Mouse (Mus musculus): ENCODE data around the gene Gkap1. TPM values are rescaled to one million over a fixed set of nuclear protein-coding genes. Genes with fewer than 3 reads are reported as not detected.

Gene Gkap1
- polyA plus RNA-seq, 1 experiment from 2014 or later: 32.1 TPM

- peak overlapping the region in 1 of 2 experiments; percentile 99; a peak in 1 of 4 replicates for H3K4me3 ChIP-seq (ENCODE audit: control insufficient read depth in 1 of 2, insufficient read depth in 1 of 2, low read depth in 1 of 2, low read length in 2 of 2)
- H3K4me1 ChIP-seq (ENCODE audit: control insufficient read depth in 2 of 2, insufficient read depth in 2 of 2, low read length in 2 of 2): peaks cover 5 to 32% of the 10 kb centered on the region in 2 experiments
- H3K4me2 ChIP-seq (ENCODE audit: low read length): peak overlapping the region; percentile 85
- ATAC-seq (ENCODE audit: insufficient number of reproducible peaks, insufficient read depth, low FRiP score, low read depth): no peak
- H3K27me3 ChIP-seq (ENCODE audit: control insufficient read depth, insufficient read depth, low read length): no peaks in the 10 kb centered on the region
- WGBS: 49% methylated on average over 8 of the region's 8 CpGs
- no peaks in the 10 kb centered on the region for H3K9me3 ChIP-seq (ENCODE audit: control insufficient read depth, low read length)
- peak overlapping the region; percentile 98; the same call in 1 of the 2 replicates for H3K9ac ChIP-seq (ENCODE audit: low read length)
- H3K27ac ChIP-seq (replicated peaks in 1 of 2; ENCODE audit: control insufficient read depth in 1 of 2, insufficient read depth in 1 of 2, low read depth in 2 of 2, low read length in 2 of 2): no peak overlapping the region
- H3K36me3 ChIP-seq (ENCODE audit: control insufficient read depth, insufficient read depth, low read length): no peaks in the 10 kb centered on the region
These were observed 61.7 kb downstream of the Gkap1 start for GRCm38 (mm10) chr13:58213801-58214200.

- no peak overlapping the region for H3K27ac ChIP-seq (replicated peaks in 1 of 2; ENCODE audit: control insufficient read depth in 1 of 2, insufficient read depth in 1 of 2, low read depth in 2 of 2, low read length in 2 of 2)
- H3K27me3 ChIP-seq (ENCODE audit: control insufficient read depth, insufficient read depth, low read length): no peaks in the 10 kb centered on the region
- H3K4me2 ChIP-seq (ENCODE audit: low read length): no peak overlapping the region
- no peak overlapping the region for H3K9ac ChIP-seq (ENCODE audit: low read length)
- peaks cover 5 to 32% of the 10 kb centered on the region in 2 experiments for H3K4me1 ChIP-seq (ENCODE audit: control insufficient read depth in 2 of 2, insufficient read depth in 2 of 2, low read length in 2 of 2)
- H3K36me3 ChIP-seq (ENCODE audit: control insufficient read depth, insufficient read depth, low read length): no peaks in the 10 kb centered on the region
- WGBS: 55% methylated on average over 2 of the region's 2 CpGs
- H3K4me3 ChIP-seq (ENCODE audit: control insufficient read depth in 1 of 2, insufficient read depth in 1 of 2, low read depth in 1 of 2, low read length in 2 of 2): no peak overlapping the region
- no peaks in the 10 kb centered on the region for H3K9me3 ChIP-seq (ENCODE audit: control insufficient read depth, low read length)
- no peak for ATAC-seq (ENCODE audit: insufficient number of reproducible peaks, insufficient read depth, low FRiP score, low read depth)
These were observed 63.0 kb downstream of the Gkap1 start for GRCm38 (mm10) chr13:58212530-58212929.

GRCm38 (mm10) chr13:58210441-58210840, 65.1 kb downstream of the Gkap1 start:
- H3K9ac ChIP-seq (ENCODE audit: low read length): no peak overlapping the region
- H3K27ac ChIP-seq (replicated peaks in 1 of 2; ENCODE audit: control insufficient read depth in 1 of 2, insufficient read depth in 1 of 2, low read depth in 2 of 2, low read length in 2 of 2): no peak overlapping the region
- no peak for ATAC-seq (ENCODE audit: insufficient number of reproducible peaks, insufficient read depth, low FRiP score, low read depth)
- no peaks in the 10 kb centered on the region for H3K27me3 ChIP-seq (ENCODE audit: control insufficient read depth, insufficient read depth, low read length)
- H3K9me3 ChIP-seq (ENCODE audit: control insufficient read depth, low read length): no peaks in the 10 kb centered on the region
- H3K4me2 ChIP-seq (ENCODE audit: low read length): no peak overlapping the region
- H3K4me3 ChIP-seq (ENCODE audit: control insufficient read depth in 1 of 2, insufficient read depth in 1 of 2, low read depth in 1 of 2, low read length in 2 of 2): no peak overlapping the region
- 65% methylated on average over 5 of the region's 5 CpGs for WGBS
- peaks cover 3 to 37% of the 10 kb centered on the region in 2 experiments for H3K4me1 ChIP-seq (ENCODE audit: control insufficient read depth in 2 of 2, insufficient read depth in 2 of 2, low read length in 2 of 2)
- 0 out of 2 replicates have a peak, but pooled peaks cover 3% of the 10 kb centered on the region for H3K36me3 ChIP-seq (ENCODE audit: control insufficient read depth, insufficient read depth, low read length)

- no peaks in the 10 kb centered on the region for H3K27me3 ChIP-seq (ENCODE audit: control insufficient read depth, insufficient read depth, low read length)
- no peak overlapping the region for H3K9ac ChIP-seq (ENCODE audit: low read length)
- WGBS: 84% methylated on average over 4 of the region's 4 CpGs
- no peak overlapping the region for H3K4me2 ChIP-seq (ENCODE audit: low read length)
- H3K27ac ChIP-seq (replicated peaks in 1 of 2; ENCODE audit: control insufficient read depth in 1 of 2, insufficient read depth in 1 of 2, low read depth in 2 of 2, low read length in 2 of 2): no peak overlapping the region
- no peak overlapping the region for H3K4me3 ChIP-seq (ENCODE audit: control insufficient read depth in 1 of 2, insufficient read depth in 1 of 2, low read depth in 1 of 2, low read length in 2 of 2)
- ATAC-seq (ENCODE audit: insufficient number of reproducible peaks, insufficient read depth, low FRiP score, low read depth): no peak
- peaks cover 0 to 14% of the 10 kb centered on the region in 2 experiments; a peak in 2 of 4 replicates for H3K4me1 ChIP-seq (ENCODE audit: control insufficient read depth in 2 of 2, insufficient read depth in 2 of 2, low read length in 2 of 2)
- 0 out of 2 replicates have a peak, but pooled peaks cover 3% of the 10 kb centered on the region for H3K36me3 ChIP-seq (ENCODE audit: control insufficient read depth, insufficient read depth, low read length)
- no peaks in the 10 kb centered on the region for H3K9me3 ChIP-seq (ENCODE audit: control insufficient read depth, low read length)
These were observed 69.4 kb downstream of the Gkap1 start for GRCm38 (mm10) chr13:58206084-58206483.

GRCm38 (mm10) chr13:58204986-58205385, 70.5 kb downstream of the Gkap1 start:
- no peak overlapping the region for H3K27ac ChIP-seq (replicated peaks in 1 of 2; ENCODE audit: control insufficient read depth in 1 of 2, insufficient read depth in 1 of 2, low read depth in 2 of 2, low read length in 2 of 2)
- no peaks in the 10 kb centered on the region for H3K9me3 ChIP-seq (ENCODE audit: control insufficient read depth, low read length)
- H3K27me3 ChIP-seq (ENCODE audit: control insufficient read depth, insufficient read depth, low read length): no peaks in the 10 kb centered on the region
- no peak overlapping the region for H3K9ac ChIP-seq (ENCODE audit: low read length)
- 65% methylated on average over 4 of the region's 4 CpGs for WGBS
- H3K4me2 ChIP-seq (ENCODE audit: low read length): no peak overlapping the region
- H3K4me3 ChIP-seq (ENCODE audit: control insufficient read depth in 1 of 2, insufficient read depth in 1 of 2, low read depth in 1 of 2, low read length in 2 of 2): no peak overlapping the region
- H3K36me3 ChIP-seq (ENCODE audit: control insufficient read depth, insufficient read depth, low read length): 0 out of 2 replicates have a peak, but pooled peaks cover 3% of the 10 kb centered on the region
- peaks cover 0 to 10% of the 10 kb centered on the region in 2 experiments; a peak in 2 of 4 replicates for H3K4me1 ChIP-seq (ENCODE audit: control insufficient read depth in 2 of 2, insufficient read depth in 2 of 2, low read length in 2 of 2)
- ATAC-seq (ENCODE audit: insufficient number of reproducible peaks, insufficient read depth, low FRiP score, low read depth): no peak

GRCm38 (mm10) chr13:58204202-58204601, 71.3 kb downstream of the Gkap1 start:
- WGBS: 95% methylated on average over 3 of the region's 3 CpGs
- no peaks in the 10 kb centered on the region for H3K27me3 ChIP-seq (ENCODE audit: control insufficient read depth, insufficient read depth, low read length)
- ATAC-seq (ENCODE audit: insufficient number of reproducible peaks, insufficient read depth, low FRiP score, low read depth): no peak

GRCm38 (mm10) chr13:58202903-58203302, 72.6 kb downstream of the Gkap1 start:
- H3K4me2 ChIP-seq (ENCODE audit: low read length): no peak overlapping the region
- H3K27me3 ChIP-seq (ENCODE audit: control insufficient read depth, insufficient read depth, low read length): no peaks in the 10 kb centered on the region
- H3K4me3 ChIP-seq (ENCODE audit: control insufficient read depth in 1 of 2, insufficient read depth in 1 of 2, low read depth in 1 of 2, low read length in 2 of 2): no peak overlapping the region
- peaks cover 4 to 18% of the 10 kb centered on the region in 2 experiments; a peak in 2 of 4 replicates for H3K4me1 ChIP-seq (ENCODE audit: control insufficient read depth in 2 of 2, insufficient read depth in 2 of 2, low read length in 2 of 2)
- H3K9me3 ChIP-seq (ENCODE audit: control insufficient read depth, low read length): no peaks in the 10 kb centered on the region
- no peak for ATAC-seq (ENCODE audit: insufficient number of reproducible peaks, insufficient read depth, low FRiP score, low read depth)
- H3K27ac ChIP-seq (replicated peaks in 1 of 2; ENCODE audit: control insufficient read depth in 1 of 2, insufficient read depth in 1 of 2, low read depth in 2 of 2, low read length in 2 of 2): no peak overlapping the region
- peaks cover 3% of the 10 kb centered on the region; the same call in 1 of the 2 replicates for H3K36me3 ChIP-seq (ENCODE audit: control insufficient read depth, insufficient read depth, low read length)
- H3K9ac ChIP-seq (ENCODE audit: low read length): no peak overlapping the region
- 100% methylated on average over 1 of the region's 1 CpGs for WGBS

More at GRCm38 (mm10) chr13:58204202-58204601, 71.3 kb downstream of the Gkap1 start:
- H3K9me3 ChIP-seq (ENCODE audit: control insufficient read depth, low read length): no peaks in the 10 kb centered on the region
- H3K4me3 ChIP-seq (ENCODE audit: control insufficient read depth in 1 of 2, insufficient read depth in 1 of 2, low read depth in 1 of 2, low read length in 2 of 2): no peak overlapping the region
- H3K36me3 ChIP-seq (ENCODE audit: control insufficient read depth, insufficient read depth, low read length): 0 out of 2 replicates have a peak, but pooled peaks cover 3% of the 10 kb centered on the region
- H3K27ac ChIP-seq (replicated peaks in 1 of 2; ENCODE audit: control insufficient read depth in 1 of 2, insufficient read depth in 1 of 2, low read depth in 2 of 2, low read length in 2 of 2): no peak overlapping the region
- H3K4me1 ChIP-seq (ENCODE audit: control insufficient read depth in 2 of 2, insufficient read depth in 2 of 2, low read length in 2 of 2): peaks cover 0 to 15% of the 10 kb centered on the region in 2 experiments; a peak in 2 of 4 replicates
- no peak overlapping the region for H3K9ac ChIP-seq (ENCODE audit: low read length)
- no peak overlapping the region for H3K4me2 ChIP-seq (ENCODE audit: low read length)

GRCm38 (mm10) chr13:58201908-58202307, 73.6 kb downstream of the Gkap1 start:
- WGBS: 89% methylated on average over 3 of the region's 3 CpGs
- ATAC-seq (ENCODE audit: insufficient number of reproducible peaks, insufficient read depth, low FRiP score, low read depth): no peak

More at GRCm38 (mm10) chr13:58201908-58202307, 73.6 kb downstream of the Gkap1 start:
- H3K36me3 ChIP-seq (ENCODE audit: control insufficient read depth, insufficient read depth, low read length): peaks cover 13% of the 10 kb centered on the region; the same call in 1 of the 2 replicates
- H3K9ac ChIP-seq (ENCODE audit: low read length): no peak overlapping the region
- H3K27me3 ChIP-seq (ENCODE audit: control insufficient read depth, insufficient read depth, low read length): no peaks in the 10 kb centered on the region
- H3K4me1 ChIP-seq (ENCODE audit: control insufficient read depth in 2 of 2, insufficient read depth in 2 of 2, low read length in 2 of 2): peaks cover 4 to 19% of the 10 kb centered on the region in 2 experiments; a peak in 2 of 4 replicates
- no peak overlapping the region for H3K4me3 ChIP-seq (ENCODE audit: control insufficient read depth in 1 of 2, insufficient read depth in 1 of 2, low read depth in 1 of 2, low read length in 2 of 2)
- H3K27ac ChIP-seq (replicated peaks in 1 of 2; ENCODE audit: control insufficient read depth in 1 of 2, insufficient read depth in 1 of 2, low read depth in 2 of 2, low read length in 2 of 2): no peak overlapping the region
- no peaks in the 10 kb centered on the region for H3K9me3 ChIP-seq (ENCODE audit: control insufficient read depth, low read length)
- H3K4me2 ChIP-seq (ENCODE audit: low read length): no peak overlapping the region
